Mouse (Mus musculus) regulatory T cell (primary cell): ENCODE measurements at regions not wholly inside any gene's neighbourhood (a gene's known extent, or its start where the extent isn't known, plus 50 kb on each side); places are given as distances from the start of the nearest gene placed in this dataset.

Experiments used
- in situ Hi-C: fragments of 300-600 bp; cut with MboI, MseI; formaldehyde crosslinking; loops from one replicate; pipeline ENCODE4 v1.15.1; 2025; ENCODE audit warnings: high pct_unique_total_duplicates

DNA sequence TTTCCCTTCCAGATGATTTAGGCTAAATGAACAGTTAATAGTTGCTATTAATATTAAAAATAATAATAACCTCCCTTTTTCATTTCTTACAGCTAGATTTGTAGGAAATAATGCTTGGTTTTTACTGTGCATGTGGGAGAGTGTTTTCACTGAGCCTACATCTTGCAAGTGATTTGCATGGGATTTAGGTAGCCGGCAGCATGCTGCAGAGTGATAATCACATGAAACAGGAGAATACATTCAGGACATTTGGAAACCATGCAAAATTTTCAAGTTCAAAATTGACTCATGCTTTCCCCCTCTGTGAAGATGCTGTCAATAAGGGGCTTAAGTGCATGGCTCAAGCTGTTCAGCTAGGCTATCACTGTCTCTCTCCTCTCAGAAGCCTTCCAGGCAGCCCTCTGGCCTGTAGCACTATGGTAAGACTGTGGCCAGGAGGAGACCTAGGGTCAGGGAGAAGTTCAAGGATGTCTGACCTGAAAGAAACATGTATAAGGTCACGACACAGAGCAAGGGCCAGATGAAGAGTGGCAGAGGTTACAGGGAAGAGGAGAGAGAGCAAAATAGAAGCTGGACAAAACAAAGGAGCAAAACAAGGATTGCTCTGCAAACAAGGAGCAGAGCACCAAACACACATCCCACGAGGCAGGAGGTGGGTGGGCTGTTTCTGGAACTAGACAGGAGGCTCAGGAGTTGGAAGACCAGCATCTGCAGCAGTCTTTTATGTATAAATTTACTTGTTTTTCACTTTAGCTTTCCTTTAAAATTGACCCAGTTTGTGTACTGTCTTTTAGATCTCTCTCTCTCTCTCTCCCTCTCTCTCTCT is 177.5 kb downstream of the Tmem161b start:
- in situ Hi-C loops = no loop called here

DNA sequence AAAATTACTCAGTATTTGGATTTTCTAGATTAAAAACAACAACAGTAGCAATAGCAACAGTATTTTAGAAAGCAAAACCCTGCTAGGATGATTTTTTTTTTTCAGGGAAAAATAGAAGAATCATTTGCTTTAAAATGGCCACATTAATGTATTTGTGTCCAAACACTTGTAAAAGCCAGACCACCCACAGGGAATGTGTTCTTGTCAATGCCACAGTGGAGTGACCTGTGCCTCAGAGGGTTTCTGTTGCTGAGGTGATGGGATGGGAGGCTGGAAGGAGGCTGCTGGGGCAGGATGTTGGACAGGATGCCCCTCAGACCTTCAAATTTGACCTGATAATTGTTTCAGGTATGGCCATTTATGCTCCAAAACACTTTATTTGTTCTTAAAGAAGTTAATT is 178.9 kb downstream of the Tmem161b start:
- in situ Hi-C loops = no loop called here

DNA sequence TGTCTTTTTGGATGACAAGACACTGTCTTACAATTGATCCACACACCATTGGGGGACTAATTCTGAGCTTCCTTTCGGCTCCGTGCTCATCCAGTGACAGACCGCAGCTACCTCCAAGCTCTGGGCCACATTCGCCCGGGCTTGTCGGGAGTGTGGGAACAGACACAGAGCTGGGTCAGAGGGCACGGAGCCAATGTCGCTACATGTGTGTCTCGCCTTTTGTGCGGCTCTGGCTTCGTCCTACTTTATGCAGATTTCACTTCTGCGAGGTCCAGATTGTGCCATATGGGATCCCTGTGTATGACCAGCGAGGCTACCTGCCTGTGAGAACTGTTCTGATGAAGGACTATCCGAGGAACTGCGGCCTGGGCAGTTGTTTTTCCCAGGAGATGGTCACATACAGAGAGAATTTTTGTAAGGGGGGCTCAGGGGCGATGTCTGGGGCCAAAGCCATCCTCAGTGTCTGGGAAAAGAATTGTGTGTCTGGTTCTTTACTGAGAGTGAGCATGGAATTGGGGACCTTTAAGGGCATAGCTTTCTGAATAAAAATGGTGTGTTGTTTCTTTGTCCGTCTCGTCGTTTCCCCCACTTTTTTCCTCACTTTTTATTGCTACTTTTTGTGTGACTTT is 182.6 kb downstream of the Tmem161b start:
- in situ Hi-C loops = no loop called here

DNA sequence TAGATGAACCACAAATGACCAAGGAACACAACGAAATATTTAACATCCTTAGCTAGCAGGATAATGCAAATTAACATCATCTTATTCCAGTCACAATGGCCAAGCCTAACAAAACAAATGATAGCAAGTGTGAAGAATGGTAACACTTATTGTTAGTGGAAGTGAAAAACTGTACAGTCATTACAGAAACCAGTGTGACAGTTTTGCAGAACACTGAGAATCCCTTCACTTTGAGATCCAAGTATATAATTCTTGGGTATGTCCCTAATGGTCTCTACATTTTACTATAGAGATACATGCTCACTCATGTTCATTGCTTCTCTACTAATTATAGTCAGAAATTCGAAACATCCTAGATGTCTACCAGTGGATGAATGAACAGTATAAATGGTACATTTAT is 212.3 kb downstream of the Tmem161b start:
- in situ Hi-C loops = no loop called here

DNA sequence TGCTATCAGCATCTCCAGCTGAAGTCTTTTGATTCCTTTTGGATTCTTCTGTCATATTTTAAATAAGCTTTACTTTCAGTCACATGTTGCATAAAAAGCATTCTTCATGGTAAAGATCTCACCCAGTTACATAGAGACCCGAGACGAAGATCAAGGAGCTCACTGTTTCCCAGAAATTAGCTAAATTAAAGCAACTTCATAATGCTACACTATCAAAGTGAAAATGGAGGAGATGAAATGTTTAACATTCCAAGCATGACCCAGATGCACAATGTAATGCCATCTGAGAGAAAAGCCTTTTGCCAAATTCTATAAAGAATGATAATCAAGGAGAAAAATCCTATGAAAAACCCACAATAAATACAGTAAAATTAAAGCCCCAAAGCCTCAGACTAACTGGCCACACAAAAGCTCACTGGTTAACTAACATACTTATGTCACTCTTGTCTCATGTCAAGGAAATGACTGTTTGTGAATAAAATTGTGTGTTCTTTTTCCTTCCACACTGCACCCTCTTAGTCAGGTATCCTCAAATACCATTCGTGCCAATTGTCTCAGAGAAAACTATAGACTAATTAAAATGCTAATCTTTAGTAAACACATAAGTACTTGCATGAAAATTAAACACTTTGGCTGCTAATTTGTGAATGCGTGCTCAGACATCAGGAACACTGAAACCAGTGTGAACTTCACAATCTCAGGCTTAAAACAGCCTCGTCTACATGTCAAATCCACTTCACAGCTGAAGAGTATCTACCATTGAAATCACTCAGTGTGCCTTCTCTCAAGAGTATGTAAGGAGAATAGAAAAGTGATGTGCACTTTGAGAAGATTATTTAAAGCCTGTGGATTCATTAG is 215.7 kb downstream of the Tmem161b start:
- in situ Hi-C loops = no loop called here

DNA sequence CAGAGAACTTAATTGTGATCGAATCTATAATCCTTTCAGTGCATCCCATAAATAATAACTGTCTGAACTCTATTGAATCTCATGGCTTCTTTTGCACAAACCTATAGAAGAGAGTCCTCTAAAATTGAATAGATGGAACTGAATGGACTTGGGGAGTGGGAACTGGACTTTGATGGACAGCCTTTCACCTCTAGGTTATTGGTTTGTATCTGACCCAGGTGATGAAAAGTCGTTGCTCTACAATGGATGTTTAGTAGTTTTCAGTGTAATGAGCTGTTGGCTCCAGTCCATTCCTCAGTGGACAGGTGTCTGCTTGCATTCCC is 216.3 kb downstream of the Tmem161b start:
- in situ Hi-C loops = no loop called here

DNA sequence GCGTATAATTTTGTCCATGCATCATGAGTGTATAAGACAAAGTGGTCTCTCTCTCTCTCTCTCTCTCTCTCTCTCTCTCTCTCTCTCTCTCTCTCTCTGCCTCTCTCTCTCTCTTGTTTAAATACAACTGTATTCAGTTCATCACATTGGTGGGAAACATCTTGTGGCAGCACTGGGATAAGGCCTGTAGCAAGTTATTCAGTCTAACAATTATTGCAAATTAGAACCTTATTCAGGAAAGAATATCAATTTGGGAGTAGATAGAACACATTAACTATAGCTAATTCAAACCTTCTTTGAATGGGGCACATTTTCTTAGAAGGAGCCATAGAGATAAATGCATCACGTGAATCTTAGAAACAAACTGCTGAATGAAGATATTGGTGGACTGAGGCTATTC is 226.4 kb downstream of the Tmem161b start:
- in situ Hi-C loops = no loop called here

DNA sequence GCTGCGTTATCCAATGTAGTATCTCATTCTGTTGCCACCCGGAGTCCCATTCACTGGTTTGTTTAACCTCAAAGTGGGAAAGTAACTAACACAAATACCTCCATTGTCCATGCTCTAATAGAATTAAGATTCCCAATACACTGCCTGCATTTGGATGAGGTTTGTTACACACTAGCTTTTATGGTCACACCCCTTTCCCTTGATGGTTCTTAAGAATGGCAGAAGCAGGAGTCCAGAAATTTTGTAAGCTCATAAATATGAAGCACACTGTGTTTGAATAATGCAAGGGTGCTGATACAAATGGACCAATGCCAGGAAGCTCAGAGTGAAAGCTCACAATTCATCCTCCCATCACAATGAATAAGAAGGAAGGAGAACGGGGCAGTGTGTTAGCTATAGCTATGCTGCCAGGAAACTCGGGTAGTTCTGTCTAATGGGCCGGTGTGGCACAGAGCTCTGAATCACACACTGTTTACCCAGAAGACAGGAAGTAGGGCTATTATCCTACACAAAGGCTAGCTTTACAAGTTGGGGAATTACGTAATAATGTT is 227.0 kb downstream of the Tmem161b start:
- in situ Hi-C loops = no loop called here
